Mouse (Mus musculus): ENCODE measurements around the gene Gpr39.

The Gpr39 gene

GRCm38 (mm10) chr1:125755335-125755996 is 78.7 kb downstream of the Gpr39 start:
- in situ Hi-C loops (cut with MboI; ENCODE audit: low pct_unique_long_range_greater_than_20kb in 1 of 2, low sequenced_read_pairs in 2 of 2, unreplicated experiment in 1 of 2), result no loop called here

GRCm38 (mm10) chr1:125759972-125760695 is 83.3 kb downstream of the Gpr39 start:
- in situ Hi-C loops (cut with MboI; ENCODE audit: low pct_unique_long_range_greater_than_20kb in 1 of 2, low sequenced_read_pairs in 2 of 2, unreplicated experiment in 1 of 2), result no loop called here

GRCm38 (mm10) chr1:125760696-125761025 is 83.9 kb downstream of the Gpr39 start:
- in situ Hi-C loops (cut with MboI; ENCODE audit: low pct_unique_long_range_greater_than_20kb in 1 of 2, low sequenced_read_pairs in 2 of 2, unreplicated experiment in 1 of 2), result no loop called here

GRCm38 (mm10) chr1:125762076-125762475 is 85.3 kb downstream of the Gpr39 start:
- in situ Hi-C loops (cut with MboI; ENCODE audit: low pct_unique_long_range_greater_than_20kb in 1 of 2, low sequenced_read_pairs in 2 of 2, unreplicated experiment in 1 of 2), result no loop called here

GRCm38 (mm10) chr1:125789804-125790203 is 113.0 kb downstream of the Gpr39 start:
- in situ Hi-C loops (cut with MboI; ENCODE audit: low pct_unique_long_range_greater_than_20kb in 1 of 2, low sequenced_read_pairs in 2 of 2, unreplicated experiment in 1 of 2), result no loop called here

GRCm38 (mm10) chr1:125800506-125800905 is 123.7 kb downstream of the Gpr39 start:
- in situ Hi-C loops (cut with MboI; ENCODE audit: low pct_unique_long_range_greater_than_20kb in 1 of 2, low sequenced_read_pairs in 2 of 2, unreplicated experiment in 1 of 2), result no loop called here

- in situ Hi-C loops (cut with MboI; ENCODE audit: low pct_unique_long_range_greater_than_20kb in 1 of 2, low sequenced_read_pairs in 2 of 2, unreplicated experiment in 1 of 2), result no loop called here
Measured at GRCm38 (mm10) chr1:125808426-125808825, 131.6 kb downstream of the Gpr39 start.

GRCm38 (mm10) chr1:125813141-125813782 is 136.5 kb downstream of the Gpr39 start:
- in situ Hi-C loops (cut with MboI; ENCODE audit: low pct_unique_long_range_greater_than_20kb in 1 of 2, low sequenced_read_pairs in 2 of 2, unreplicated experiment in 1 of 2), result no loop called here

GRCm38 (mm10) chr1:125821101-125821500 is 144.3 kb downstream of the Gpr39 start:
- in situ Hi-C loops (cut with MboI; ENCODE audit: low pct_unique_long_range_greater_than_20kb in 1 of 2, low sequenced_read_pairs in 2 of 2, unreplicated experiment in 1 of 2), result no loop called here

- in situ Hi-C loops (cut with MboI; ENCODE audit: low pct_unique_long_range_greater_than_20kb in 1 of 2, low sequenced_read_pairs in 2 of 2, unreplicated experiment in 1 of 2), result no loop called here
Measured at GRCm38 (mm10) chr1:125823611-125824010, 146.8 kb downstream of the Gpr39 start.

- in situ Hi-C loops (cut with MboI; ENCODE audit: low pct_unique_long_range_greater_than_20kb in 1 of 2, low sequenced_read_pairs in 2 of 2, unreplicated experiment in 1 of 2), result no loop called here
Measured at GRCm38 (mm10) chr1:125837507-125837906, 160.7 kb downstream of the Gpr39 start.

- in situ Hi-C loops (cut with MboI; ENCODE audit: low pct_unique_long_range_greater_than_20kb in 1 of 2, low sequenced_read_pairs in 2 of 2, unreplicated experiment in 1 of 2), result no loop called here
Measured at GRCm38 (mm10) chr1:125839746-125840392, 163.1 kb downstream of the Gpr39 start.

- in situ Hi-C loops (cut with MboI; ENCODE audit: low pct_unique_long_range_greater_than_20kb in 1 of 2, low sequenced_read_pairs in 2 of 2, unreplicated experiment in 1 of 2), result no loop called here
Measured at GRCm38 (mm10) chr1:125854646-125855045, 177.9 kb downstream of the Gpr39 start.

- in situ Hi-C loops (cut with MboI; ENCODE audit: low pct_unique_long_range_greater_than_20kb in 1 of 2, low sequenced_read_pairs in 2 of 2, unreplicated experiment in 1 of 2), result no loop called here
Measured at GRCm38 (mm10) chr1:125858631-125859030, 181.8 kb downstream of the Gpr39 start.

- in situ Hi-C loops (cut with MboI; ENCODE audit: low pct_unique_long_range_greater_than_20kb in 1 of 2, low sequenced_read_pairs in 2 of 2, unreplicated experiment in 1 of 2), result no loop called here
Measured at GRCm38 (mm10) chr1:125870056-125870455, 193.3 kb downstream of the Gpr39 start.

GRCm38 (mm10) chr1:125893158-125893557 is 216.4 kb downstream of the Gpr39 start:
- in situ Hi-C loops (cut with MboI; ENCODE audit: low pct_unique_long_range_greater_than_20kb in 1 of 2, low sequenced_read_pairs in 2 of 2, unreplicated experiment in 1 of 2), result no loop called here

- in situ Hi-C loops (cut with MboI; ENCODE audit: low pct_unique_long_range_greater_than_20kb in 1 of 2, low sequenced_read_pairs in 2 of 2, unreplicated experiment in 1 of 2), result no loop called here
Measured at GRCm38 (mm10) chr1:125910211-125910870, 233.5 kb downstream of the Gpr39 start.

GRCm38 (mm10) chr1:125910871-125911265 is 234.1 kb downstream of the Gpr39 start:
- in situ Hi-C loops (cut with MboI; ENCODE audit: low pct_unique_long_range_greater_than_20kb in 1 of 2, low sequenced_read_pairs in 2 of 2, unreplicated experiment in 1 of 2), result no loop called here

All from mouse embryonic stem cell (cell line).